Mouse (Mus musculus): ENCODE measurements around the gene Slc2a1.

Slc2a1 gene

DNA sequence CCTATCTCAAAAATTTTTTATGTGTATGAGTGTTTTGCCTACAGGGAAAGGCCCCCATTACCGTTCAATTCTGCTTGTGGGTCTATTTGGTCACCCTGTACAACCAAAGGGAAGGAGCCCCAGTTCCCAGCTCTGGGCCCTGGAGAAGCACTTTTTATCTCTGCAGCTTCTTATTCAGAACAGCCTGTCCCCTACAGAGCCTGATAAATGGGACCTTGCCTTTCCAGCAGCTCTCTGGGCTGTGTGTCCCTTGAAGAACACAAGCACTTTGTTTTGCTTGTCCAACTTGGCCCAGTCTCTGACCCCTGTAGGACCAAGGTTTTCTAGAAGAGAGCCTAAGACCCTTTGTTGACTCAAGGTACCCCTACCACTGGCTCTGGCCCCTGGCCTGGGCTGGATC is 20.6 kb downstream of the Slc2a1 start:
- no peak for DNase-seq (ENCODE audit: low read depth, low spot score)

DNA sequence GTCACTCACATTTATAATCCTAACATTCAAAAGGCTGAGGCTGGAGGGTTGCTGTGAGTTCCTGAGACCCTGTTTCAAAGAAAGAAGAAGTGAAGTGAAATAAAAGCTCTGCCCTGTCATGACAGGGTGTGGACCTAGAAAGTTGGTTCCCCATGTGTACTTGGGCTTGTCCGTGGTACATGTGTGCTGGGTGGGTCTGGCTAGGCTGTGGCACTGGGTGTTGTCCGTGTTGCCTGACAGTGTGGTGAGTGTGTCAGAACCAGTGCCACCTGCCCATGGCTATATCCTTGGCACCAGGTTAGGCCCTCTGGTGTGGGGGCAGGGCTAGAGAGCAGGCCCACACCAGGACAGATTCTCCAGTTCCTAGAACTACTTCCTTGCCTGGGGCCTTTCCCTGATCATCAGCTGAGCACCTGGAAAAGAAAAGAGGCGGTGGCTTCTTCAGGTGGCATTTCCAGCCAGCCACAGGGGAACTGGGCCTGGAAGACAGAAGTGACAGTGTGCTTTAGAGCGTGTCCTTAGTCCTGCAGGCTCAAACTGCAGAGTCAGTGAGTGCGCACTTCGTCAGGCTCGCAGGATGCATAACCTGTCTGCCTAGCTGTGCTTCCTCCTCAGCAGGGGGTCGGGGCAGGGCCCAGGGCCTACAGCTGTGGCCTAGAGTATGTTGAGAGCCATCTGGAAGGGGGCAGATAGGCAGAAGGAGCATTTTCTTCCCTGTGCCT is 22.8 kb downstream of the Slc2a1 start:
- no peak for DNase-seq (ENCODE audit: low read depth, low spot score)

DNA sequence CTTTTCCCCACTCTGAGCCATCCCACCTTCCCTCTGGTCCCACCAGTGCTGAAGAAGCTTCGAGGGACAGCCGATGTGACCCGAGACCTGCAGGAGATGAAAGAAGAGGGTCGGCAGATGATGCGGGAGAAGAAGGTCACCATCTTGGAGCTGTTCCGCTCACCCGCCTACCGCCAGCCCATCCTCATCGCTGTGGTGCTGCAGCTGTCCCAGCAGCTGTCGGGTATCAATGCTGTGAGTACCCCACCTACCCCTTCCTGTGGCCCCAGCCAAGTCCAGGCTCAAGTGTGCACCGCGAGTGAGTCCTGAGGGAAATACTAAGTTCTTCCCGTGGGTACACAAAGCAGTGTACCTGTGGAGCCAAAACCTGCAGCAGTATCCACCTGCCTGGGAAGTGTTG is 24.8 kb downstream of the Slc2a1 start:
- no peak for DNase-seq (ENCODE audit: low read depth, low spot score)

DNA sequence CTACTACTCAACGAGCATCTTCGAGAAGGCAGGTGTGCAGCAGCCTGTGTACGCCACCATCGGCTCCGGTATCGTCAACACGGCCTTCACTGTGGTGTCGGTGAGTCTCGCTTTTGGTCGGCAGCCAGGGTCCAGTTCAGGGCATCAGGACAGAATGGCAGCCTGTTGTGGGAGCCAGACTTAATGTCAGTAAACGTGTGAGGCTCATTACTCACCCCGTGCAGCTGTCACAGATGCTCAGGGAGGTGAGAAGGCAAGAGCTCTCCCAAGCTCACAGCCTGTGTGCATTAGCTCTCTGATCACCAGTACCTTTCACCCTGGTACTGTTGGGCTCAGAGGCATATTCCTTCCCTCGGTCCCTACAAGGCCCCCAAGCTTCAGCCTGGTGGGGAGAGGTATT is 25.3 kb downstream of the Slc2a1 start:
- no peak for DNase-seq (ENCODE audit: low read depth, low spot score)

DNA sequence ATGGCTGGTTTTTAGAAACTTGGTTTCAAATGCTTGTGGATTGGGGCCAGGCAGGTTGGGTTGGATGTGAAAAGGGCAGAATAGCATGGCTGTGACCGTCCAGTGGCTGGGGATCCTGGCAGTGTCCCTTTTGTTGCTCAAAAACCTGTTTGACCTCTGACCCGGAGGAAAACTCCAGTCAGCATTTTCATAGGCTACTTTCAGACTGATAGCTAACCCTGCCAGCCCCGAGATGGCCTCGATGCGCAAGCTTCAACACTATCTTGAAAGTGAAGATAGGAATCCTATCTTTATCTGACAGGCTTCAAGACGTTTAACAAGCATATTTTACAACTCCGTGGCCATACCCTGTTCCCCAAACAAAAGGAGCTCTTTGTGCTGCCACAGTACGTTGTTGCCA is 28.8 kb downstream of the Slc2a1 start:
- DNase-seq (ENCODE audit: low read depth, low spot score), result no peak

DNA sequence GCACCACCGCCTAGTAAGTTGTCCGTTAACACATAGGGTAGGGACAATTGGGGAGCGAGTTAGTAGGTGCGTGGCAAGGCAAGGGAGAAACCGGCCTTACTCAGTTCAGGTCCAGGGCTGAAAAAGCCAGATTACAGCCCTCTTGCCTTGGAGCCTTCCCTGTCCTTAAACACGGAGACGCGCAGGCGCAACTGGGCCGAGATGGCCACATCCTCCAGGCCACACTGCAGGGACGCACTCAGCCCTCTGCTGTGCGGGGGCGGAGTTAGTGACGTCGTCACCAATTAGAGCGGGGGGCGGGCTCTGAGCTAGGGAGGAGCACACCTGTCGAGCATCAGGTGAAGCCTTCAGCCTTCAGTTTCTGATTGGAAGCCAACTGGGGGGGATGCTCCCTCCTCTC is 29.7 kb downstream of the Slc2a1 start:
- DNase-seq (ENCODE audit: low read depth, low spot score), result peak; percentile 69

DNA sequence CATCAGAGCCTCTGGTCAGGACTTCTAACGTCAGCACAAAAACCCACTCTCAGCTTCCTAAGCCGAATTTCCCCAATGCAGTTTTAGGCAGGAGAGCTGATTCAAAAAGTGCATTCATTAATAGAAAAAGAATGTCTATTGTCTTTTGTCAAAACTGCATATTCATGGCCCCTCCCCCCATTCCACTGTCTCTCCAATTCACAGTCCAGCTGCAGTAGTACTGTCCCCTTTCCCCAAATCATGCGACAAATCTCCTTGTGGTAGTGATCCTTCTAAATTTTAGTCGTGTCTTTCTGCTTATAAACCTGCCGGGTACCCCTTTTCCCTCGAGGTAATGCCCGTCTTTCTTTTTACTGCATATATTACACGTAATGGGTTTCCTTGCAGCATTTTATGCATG is 30.3 kb downstream of the Slc2a1 start:
- no peak for DNase-seq (ENCODE audit: low read depth, low spot score)

DNA sequence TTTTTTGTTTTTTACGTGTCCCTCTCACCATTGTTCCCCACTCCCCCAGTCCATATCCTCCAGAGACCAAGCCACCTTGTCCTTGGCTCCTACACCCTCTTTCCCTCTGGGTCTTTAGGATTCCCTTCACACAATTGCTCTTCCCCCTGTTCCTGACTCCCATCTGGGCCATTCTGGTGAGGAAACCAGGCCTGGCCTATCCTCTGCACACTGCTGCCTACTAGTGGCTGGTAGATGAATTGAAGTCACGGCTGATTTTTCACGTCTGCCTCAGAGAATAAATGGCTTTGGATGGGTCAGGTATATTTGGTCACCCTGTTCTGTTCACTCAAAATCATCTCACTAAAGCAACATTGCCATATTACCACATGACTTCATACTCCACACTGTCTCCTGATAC is 31.6 kb downstream of the Slc2a1 start:
- peak; percentile 54 for DNase-seq (ENCODE audit: low read depth, low spot score)

DNA sequence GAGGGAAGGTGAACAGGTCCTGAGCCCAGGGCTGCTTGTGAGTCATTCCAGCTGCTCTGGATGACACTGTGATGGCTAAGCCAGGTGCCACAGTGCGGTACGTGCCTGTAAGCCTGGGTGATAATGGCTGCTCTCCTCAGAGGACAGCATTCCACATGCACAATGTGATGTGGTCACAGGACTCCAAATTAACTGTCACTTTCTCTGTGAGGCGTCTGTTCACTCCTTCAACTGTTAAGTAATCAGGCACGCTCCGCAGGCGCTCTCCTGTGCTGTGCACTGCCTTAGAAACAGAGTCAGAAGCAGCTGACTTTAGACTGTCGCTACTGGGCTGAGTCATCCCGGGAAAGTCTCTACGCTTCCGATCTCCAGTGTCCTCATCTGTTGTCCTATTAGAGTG is 32.7 kb downstream of the Slc2a1 start:
- DNase-seq (ENCODE audit: low read depth, low spot score), result peak; percentile 7

DNA sequence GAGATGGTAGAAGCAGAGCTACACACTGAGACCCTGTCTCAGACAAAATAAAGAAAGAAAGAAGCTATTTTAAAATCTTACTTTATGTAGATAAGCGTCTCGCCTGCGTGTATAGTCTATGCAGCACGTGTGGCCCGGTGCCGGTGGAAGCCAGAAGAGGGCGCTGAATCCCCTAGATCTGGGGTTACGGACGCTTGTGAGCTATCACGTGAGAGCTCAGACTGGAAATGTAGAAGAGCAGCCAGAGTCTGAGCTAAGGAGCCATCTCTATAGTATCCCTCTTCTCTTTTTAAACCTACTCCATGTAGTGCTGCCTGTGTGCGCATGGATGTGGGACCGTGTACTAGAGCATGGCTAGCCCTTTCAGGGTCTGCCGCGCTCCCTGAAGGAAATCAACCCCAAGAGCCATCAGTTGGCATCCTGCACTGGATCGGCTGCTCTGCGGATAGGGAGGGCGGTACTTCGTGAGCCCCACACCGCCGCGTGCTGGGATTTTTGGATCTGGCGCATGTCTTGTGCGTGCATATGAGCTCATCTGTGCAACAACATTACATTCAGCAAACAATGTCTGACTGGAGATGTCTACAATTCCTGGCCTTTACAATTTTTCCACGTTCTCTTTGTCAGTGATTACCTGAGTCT is 33.8 kb downstream of the Slc2a1 start:
- peak; percentile 75 for DNase-seq (ENCODE audit: low read depth, low spot score)

DNA sequence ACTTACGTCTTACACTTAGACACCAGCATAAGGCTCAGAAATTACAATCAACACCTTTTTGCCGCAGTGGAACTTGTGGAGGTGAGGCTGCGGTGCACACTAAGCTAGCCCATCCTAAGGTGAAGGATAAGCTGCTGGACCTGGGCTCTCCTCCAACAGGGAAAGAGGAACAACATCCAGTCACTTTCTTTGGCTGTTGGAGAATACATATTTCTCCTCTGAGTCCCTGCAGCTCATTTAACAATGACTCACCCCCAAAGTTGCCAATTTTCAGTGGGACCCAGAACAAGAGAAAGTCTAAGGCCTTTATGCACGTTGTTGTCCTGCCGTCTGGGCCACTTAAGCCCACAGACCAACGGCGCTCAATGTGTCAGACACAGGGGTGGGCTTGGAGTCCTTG is 38.3 kb downstream of the Slc2a1 start:
- no peak for DNase-seq (ENCODE audit: low read depth, low spot score)

DNA sequence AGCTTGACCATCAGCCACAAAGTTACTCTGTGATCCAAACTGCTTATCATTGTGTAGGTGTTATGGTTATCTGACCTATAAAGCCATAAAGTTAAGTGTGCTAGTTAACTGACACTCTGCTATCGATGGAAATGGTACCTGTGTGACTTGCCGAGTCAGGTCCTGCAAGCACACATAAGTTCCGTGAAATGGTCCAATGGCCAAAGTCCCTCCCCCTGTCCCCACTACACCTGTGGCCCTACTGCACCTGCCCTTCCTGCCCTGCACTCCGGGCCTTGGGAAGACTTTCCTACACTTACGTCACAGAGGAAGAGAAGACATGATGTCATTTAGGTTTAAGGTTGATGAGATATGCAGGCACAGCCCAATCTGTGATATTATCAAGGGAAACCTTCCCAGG is 38.8 kb downstream of the Slc2a1 start:
- no peak for DNase-seq (ENCODE audit: low read depth, low spot score)

DNA sequence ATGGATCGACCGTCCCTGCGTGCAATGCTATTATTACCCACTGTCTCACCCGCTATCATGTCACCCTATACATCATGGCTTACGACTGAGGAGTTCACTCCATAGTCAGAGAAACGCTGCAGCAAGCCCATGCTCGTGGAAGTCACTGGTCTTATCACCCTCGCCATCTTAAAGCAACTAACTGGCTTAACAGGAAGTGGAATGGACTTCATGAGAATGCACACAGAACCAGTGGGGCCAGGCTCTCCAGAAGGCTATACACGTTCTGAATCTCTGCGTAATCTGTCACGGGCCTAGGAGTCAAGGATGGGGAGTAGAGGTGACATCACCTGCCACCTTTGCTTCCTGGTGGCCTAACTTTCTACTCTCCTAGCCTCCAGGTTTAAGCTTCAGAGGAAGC is 40.2 kb downstream of the Slc2a1 start:
- DNase-seq (ENCODE audit: low read depth, low spot score), result no peak

DNA sequence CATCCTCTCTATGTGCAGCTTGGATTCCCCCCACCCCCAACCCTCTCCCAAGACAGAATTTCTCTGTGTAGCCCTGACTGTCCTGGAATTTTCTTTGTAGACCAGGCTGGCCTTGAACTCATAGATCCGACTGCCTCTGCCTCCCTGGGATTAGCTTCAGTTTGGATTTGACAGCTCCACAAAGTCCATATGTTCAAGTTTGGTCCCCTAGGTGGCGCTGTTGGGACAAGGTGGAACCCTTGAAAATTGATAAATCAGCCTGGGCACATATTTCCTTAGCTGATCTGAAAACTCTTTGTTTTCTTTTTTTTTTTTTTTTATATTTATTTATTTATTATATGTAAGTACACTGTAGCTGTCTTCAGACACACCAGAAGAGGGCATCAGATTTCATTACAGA is 48.7 kb downstream of the Slc2a1 start:
- peak; percentile 46 for DNase-seq (ENCODE audit: low read depth, low spot score)

DNA sequence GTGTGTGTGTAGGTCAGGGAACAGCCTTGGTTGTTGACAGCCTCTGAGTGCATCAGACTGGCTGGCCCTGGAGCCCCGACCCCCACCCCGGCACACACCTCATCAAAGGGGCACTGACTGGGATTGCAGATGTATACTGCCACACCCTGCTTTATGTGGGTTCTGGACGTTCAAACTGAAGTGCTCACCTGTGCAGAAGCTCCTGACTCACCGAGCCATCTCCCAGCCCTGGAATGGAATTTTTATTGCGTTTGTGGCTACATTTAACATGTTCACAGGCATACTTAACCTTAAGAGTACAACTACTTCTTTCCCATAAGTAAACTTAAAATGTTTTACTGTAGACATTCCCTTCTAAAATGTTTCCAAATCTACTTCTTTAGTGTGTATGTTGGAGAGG is 49.4 kb downstream of the Slc2a1 start:
- DNase-seq (ENCODE audit: low read depth, low spot score), result no peak

DNA sequence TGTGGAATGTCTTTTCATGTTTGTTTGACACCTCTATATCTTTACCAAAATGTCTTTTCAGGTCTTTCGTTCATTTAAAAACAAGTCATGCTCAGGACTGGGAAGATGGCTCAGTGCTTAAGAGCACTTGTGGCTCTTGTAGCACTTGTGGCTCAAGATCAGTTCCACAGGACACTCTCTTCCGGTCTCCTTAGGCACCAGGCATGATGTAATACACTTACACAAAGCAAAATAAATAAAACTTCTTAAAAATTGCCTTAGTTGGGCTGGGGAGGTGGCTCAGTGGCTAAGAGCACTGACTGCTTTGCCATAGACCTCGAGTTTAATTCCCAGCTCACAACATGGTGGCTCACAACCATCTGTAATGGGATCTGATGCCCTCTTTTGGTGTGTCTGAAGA is 52.8 kb downstream of the Slc2a1 start:
- DNase-seq (ENCODE audit: low read depth, low spot score), result no peak

DNA sequence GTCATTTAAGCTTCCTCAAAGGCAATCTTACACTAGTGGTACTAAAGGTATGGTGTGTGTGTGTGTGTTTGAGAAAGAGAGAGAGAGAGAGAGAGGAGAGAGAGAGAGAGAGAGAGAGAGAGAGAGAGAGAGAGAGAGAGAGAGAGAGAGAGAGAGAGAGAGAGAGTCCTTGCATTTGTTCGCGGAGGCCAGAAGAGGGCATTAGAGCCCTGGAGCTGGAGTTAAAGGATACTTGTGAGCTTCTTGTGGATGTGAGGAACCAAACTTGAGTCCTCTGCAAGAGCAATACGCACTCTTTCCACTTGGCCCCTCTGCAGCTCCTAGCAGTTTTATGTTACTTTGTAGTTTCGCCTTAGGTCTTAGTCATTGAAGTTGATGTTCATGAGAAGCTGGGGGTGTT is 54.5 kb downstream of the Slc2a1 start:
- no peak for DNase-seq (ENCODE audit: low read depth, low spot score)

DNA sequence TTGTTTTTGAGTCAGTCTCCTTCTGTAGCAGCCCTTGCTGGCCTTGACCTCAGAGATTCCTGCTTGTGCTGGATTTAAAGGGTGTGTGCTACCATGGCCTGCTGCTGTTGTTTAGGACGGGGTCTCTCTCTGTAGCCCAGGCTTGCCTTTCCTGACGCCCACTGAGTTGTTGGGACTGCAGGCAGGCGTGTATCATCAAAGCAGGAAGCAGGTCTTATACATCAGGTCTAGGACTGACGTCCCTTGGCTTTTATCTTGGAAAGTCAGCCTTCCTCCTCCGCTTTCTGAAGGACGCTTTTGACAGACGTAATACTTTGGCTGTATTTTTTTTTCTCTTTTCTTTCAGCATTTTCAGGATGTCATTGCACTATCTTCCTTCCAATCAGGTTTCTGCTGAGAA is 57.4 kb downstream of the Slc2a1 start:
- no peak for DNase-seq (ENCODE audit: low read depth, low spot score)

DNA sequence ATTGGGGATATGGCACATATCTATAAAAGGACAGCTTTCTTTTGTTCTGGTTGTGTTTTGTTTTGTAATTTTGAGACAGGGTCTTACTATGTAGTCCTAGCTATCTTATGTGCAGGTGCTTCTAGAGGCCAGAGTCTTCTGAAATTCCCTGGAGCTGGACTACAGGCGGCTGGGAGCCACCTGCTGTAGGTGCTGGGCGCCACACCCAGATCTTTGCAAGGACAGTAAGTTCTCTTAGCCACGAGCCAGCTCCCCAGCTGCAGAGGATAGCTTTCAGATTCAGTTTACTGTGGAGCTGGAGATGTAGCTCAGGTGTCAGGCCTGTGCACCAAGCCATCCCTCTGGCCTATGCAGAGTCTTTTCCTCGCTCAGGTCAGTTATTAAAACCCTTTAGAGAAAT is 58.6 kb downstream of the Slc2a1 start:
- DNase-seq (ENCODE audit: low read depth, low spot score), result no peak

DNA sequence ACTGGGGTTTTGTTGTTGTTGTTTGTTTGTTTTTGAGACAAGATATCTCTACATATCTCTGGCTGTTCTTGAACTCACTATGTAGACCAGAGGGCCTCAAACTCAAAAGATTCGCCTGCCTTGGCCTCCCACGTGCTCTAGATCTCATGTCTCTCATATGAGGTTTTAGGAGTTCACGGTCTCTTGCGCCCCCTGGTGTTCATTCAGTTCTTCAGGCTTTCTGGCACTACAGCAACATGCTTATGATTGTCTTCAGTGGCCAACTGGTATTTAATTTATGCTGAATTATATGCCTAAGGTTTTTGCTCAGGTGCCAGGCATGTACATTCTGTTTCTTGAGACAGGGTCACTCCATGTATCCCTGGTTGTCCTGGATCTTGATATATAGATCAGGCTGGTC is 59.2 kb downstream of the Slc2a1 start:
- DNase-seq (ENCODE audit: low read depth, low spot score), result peak; percentile 77

DNA sequence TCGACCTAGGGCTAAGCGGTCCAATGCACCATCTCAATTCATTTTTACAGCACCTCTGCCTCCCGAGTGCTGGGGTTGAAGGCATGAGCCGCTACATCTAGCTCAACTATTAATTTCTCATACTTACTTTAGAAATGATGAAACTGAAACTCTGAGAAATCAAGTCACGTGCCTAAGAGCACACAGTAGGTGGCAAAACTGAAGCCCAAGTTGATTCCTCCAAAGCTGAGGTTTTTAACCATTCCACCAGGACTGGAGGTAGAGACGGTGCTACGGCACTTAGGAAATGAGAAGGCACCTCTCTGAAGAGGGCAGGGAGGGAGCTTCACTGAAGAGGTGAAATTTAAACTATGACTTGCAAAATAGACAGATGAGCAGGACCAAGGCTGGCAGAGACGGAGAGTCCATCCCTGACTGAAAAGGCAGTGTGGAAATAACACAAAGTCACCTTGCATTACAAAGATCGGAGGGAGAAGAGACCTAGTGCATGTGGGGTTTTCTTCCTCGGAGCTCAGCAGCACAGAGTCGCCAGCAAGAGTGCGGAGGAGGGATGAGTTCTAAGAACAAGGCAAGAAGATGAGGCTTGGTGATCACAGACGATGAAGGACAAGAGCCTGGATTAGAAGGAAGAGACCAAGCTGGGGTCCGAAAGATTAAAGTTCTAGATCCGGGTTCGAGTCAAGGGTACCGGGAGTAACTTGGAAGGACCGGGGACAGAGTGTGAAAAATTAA is 64.6 kb downstream of the Slc2a1 start:
- DNase-seq (ENCODE audit: low read depth, low spot score), result no peak

DNA sequence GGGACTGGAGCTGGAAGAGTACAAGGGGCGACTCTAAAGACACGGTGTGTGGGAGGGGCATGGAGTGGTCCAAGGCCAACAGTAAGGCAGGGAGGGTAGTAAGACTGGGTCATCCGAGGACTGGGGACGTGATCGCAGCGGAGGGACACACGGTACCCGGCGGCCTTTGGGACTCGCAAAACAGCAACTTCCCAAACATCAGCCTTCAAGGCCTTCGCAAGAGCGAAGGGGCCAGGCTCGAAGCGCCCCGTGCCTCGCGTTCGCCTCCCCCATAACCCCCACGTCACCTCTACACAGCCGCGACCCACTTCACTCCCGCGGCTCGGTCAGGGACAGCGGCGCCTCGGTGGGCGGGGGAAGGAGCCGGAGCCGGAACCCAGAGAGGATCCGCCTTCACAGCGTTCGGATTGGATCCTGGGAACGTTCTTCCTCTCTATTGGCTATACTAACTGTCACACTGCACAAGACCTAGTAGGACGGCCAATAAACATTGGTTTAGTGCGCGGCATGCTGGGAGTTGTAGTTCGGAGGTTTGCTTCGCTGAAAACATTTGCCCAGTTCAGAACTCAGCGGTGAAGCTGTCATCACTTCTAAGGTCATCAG is 65.4 kb downstream of the Slc2a1 start, which contains the start of gene Zfp691:
Gene Zfp691, minus strand, starts transcription at position 345 of the 603 bp plus-strand sequence.
- DNase-seq (ENCODE audit: low read depth, low spot score), result peak; percentile 97

All from forelimb bud, embryonic 11.5 days (tissue).